Mouse (Mus musculus) testis, adult 2 months (tissue): ENCODE measurements at regions not wholly inside any gene's neighbourhood (a gene's known extent, or its start where the extent isn't known, plus 50 kb on each side); places are given as distances from the start of the nearest gene placed in this dataset.

Source experiments
- H3K27ac ChIP-seq: fragments of 200-500 bp; 2 replicates; pipeline ENCODE4 v1.5.1; 2012; ENCODE audit warnings: low read depth, low read length; ENCODE audit not compliant: control insufficient read depth, insufficient read depth
- H3K27me3 ChIP-seq: fragments of 200-500 bp; 2 replicates; pipeline ENCODE4 v1.6.1; 2012; ENCODE audit warnings: mild to moderate bottlenecking, low read length, moderate library complexity; ENCODE audit not compliant: control insufficient read depth, insufficient read depth
- H3K36me3 ChIP-seq: fragments of 200-500 bp; 2 replicates; pipeline ENCODE4 v1.6.1; 2012; ENCODE audit warnings: mild to moderate bottlenecking, low read length; ENCODE audit not compliant: control insufficient read depth, insufficient read depth
- H3K4me1 ChIP-seq: fragments of 200-500 bp; 2 replicates; pipeline ENCODE4 v1.6.1; 2012; ENCODE audit warnings: low read length; ENCODE audit not compliant: control insufficient read depth, insufficient read depth
- H3K4me3 ChIP-seq: fragments of 200-500 bp; 2 replicates; pipeline ENCODE4 v1.5.1; 2012; ENCODE audit warnings: low read depth, mild to moderate bottlenecking, low read length, moderate library complexity, mixed read lengths; ENCODE audit not compliant: control insufficient read depth
- CTCF ChIP-seq: fragments of 200-500 bp; IDR thresholded peaks from 2 replicates; pipeline ENCODE4 v1.5.1; 2012; ENCODE audit warnings: low read depth, mild to moderate bottlenecking, inconsistent platforms, low read length, moderate library complexity; ENCODE audit not compliant: control insufficient read depth, insufficient read depth, insufficient replicate concordance
- POLR2A ChIP-seq: fragments of 200-500 bp; IDR thresholded peaks from 2 replicates; pipeline ENCODE4 v1.6.1; 2012; ENCODE audit warnings: low read depth, mild to moderate bottlenecking, inconsistent platforms, low read length, moderate library complexity; ENCODE audit not compliant: control insufficient read depth

DNA sequence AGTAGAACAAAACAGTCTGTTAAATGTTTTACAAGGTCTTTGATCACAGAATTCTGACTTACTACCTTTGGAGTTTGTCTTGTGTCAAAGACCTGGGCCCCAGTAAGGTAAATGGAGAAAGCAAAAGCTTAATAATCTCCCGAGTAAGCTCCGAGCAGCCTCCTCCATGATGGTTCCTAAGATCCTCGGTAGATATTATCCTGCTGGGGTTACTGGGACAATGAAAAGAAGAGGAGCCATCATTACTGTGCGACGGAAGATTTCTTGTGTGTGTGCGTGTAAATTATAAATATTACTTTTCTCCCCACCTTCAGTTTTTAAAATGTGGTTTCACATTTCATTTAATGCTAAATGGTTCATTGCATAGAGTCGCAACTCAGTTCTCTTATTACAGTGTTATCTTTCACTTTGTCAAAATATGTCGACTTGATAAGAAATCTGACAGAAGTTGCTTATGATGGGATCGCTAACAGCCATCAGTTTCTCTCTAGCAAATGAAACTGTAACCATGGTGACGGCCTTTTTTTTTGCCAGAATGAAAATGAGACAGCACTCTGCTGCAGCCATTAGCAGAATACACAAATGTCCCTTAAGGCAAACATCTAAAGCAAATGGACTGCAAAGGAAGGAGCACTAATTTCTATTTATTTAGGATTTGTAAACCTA lies 658.2 kb downstream of the Car8 start:
- Histone ChIP-seq H3K27me3 (no peaks in the 10 kb centered on the region), H3K4me1 (no peaks in the 10 kb centered on the region), H3K4me3 (no peak overlapping the region), H3K36me3 (no peaks in the 10 kb centered on the region), H3K27ac (no peak overlapping the region)
- TF ChIP-seq POLR2A = no peak
- no peak for TF ChIP-seq CTCF

DNA sequence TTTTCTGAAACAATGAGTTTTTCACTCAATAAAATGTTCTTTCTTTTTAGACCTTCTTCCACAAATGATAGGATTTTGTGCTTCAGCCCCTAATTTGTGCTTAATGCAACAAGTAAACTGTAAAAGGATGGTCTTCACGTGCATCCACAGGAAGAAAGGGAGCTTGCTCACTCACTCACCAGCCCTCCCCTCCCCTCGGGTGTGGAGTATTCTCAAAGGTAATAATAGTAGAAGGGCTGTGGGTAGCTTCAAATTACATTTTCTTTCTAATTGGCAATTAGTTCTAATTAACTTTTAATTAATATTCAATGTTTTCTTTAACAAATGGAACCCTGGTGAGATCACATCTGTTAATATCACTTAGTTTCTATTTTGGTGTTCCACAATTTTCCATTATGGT lies 664.8 kb downstream of the Car8 start:
- Histone ChIP-seq H3K4me1 (no peaks in the 10 kb centered on the region), H3K27ac (no peak overlapping the region), H3K4me3 (no peak overlapping the region), H3K27me3 (no peaks in the 10 kb centered on the region), H3K36me3 (no peaks in the 10 kb centered on the region)
- no peak for TF ChIP-seq POLR2A
- no peak for TF ChIP-seq CTCF

DNA sequence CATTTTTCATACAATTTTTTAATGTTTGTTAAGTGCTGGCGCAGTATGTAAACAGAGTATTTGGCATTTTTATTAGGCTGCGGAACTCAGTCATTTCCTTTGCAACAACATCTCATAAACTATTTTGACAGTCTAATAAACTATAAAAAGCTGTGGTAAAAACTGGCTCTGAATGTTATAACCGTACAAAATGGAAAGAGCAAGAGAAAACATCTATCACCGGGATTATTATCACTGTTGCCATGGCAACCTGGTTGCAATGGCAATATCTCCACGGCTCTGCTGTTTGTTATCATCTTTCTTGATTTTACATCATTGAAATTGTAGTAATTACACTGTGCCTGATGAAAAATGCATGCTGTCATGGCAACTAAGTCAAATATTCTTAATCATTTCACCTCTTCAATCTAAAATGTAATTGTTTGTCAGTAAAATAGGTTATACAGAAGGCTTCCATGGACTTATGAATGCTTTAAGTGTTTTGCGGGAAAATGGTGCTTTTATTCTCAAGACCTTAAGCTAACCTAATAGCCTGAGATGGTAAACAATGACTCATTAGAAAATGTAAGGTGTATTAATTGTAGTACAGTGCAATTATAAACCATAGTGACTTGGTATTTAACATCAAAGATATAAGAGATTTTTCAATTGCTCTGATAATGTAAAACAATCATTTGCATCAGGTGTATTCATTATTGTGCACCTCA lies 671.0 kb downstream of the Car8 start:
- TF ChIP-seq POLR2A = no peak
- no peak for TF ChIP-seq CTCF
- Histone ChIP-seq H3K4me1 (no peaks in the 10 kb centered on the region), H3K27me3 (no peaks in the 10 kb centered on the region), H3K36me3 (no peaks in the 10 kb centered on the region), H3K27ac (no peak overlapping the region), H3K4me3 (no peak overlapping the region)

DNA sequence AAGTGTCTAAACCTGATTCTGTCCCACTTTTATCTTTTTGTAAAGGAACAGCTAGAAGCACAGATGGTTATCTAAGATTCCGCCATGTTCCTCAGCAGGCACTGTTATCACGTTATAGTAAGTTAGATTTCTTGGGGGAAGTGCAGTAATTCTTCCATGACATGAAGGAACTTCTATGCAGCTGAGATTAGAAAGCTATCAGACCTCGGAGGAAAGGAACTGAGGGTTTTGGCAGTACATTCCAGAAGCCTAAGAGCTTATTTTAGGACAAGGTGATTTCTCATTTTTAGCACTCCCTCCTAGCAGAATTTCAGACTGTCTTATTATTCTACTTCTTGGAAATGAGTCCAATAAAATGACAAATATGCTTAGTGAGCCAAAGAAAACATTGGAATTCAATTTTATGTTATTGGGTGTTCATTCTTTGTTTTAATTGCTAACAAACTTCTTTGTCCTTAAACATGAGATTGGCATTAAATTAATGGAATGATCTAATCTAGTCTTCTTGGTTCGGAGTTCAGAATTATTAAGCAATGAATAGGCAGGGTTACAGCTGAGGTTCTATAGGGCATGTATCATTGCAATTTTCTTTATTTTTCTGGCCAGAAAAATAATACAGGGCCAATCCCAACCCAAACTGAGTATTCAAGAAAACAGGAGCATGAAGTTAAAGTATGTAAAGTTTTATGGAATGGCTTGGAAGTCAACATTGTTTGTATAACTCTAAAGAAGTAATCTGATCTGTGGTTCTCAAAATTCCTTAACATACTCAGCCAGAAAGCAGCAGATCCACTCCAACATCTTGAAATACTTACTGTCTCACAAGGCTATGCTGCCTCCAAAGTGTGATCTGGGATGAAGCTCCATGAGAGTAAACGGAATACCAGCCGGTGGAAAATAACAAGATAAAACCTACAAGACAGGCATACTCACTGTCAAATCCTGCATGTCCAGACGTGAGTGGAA lies 678.7 kb downstream of the Car8 start:
- TF ChIP-seq POLR2A = no peak
- no peak for TF ChIP-seq CTCF
- H3K36me3 ChIP-seq = no peaks in the 10 kb centered on the region
- no peak overlapping the region for H3K27ac ChIP-seq
- H3K4me1 ChIP-seq = no peaks in the 10 kb centered on the region
- H3K27me3 ChIP-seq = no peaks in the 10 kb centered on the region
- no peak overlapping the region for H3K4me3 ChIP-seq

DNA sequence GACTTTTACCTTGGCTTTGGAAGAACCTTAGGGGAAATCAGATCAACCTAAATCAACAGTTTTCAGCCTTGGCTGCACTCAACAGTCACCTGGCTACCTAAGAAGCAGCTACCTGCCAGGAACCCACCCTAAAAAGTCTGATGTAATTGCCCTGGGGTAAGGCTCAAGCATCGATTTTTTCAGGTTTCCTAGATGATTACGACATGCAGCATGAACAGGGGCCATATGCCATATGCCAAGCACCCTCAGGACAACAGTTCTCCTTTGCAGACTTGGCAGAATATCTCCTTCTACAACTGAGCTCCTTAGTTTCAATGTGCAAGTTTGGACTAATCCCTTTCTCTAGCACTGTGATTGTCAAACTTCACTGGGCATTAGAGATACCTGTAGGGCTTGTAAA lies 680.1 kb downstream of the Car8 start:
- Histone ChIP-seq H3K27ac (no peak overlapping the region), H3K36me3 (no peaks in the 10 kb centered on the region), H3K4me1 (no peaks in the 10 kb centered on the region), H3K27me3 (no peaks in the 10 kb centered on the region), H3K4me3 (no peak overlapping the region)
- TF ChIP-seq POLR2A (no peak), CTCF (no peak)

- H3K36me3 ChIP-seq = no peaks in the 10 kb centered on the region
- no peak overlapping the region for H3K27ac ChIP-seq
- H3K4me3 ChIP-seq = no peak overlapping the region
- H3K4me1 ChIP-seq = no peaks in the 10 kb centered on the region
- TF ChIP-seq POLR2A = no peak
- no peak for TF ChIP-seq CTCF
- H3K27me3 ChIP-seq = no peaks in the 10 kb centered on the region
Measured at GRCm38 (mm10) chr4:7534301-7534700, 704.5 kb downstream of the Car8 start.

DNA sequence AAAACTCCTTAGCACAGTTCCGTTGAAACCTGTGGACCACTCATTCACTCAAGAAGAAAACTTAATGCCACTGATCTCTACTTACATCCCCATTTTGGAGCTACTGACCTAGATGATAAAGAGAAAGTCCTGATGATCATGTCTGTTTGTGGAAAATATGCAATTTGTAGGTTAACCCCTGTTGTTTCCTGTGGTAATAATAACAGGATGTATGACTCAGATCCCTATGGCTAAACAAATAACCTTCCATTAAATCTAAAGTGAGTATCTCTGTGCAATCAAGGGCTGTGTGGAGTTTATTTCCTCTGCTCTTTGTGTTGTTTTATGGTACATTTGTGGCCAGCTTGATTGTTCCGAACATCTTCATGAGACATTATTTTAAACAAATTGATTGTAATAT lies 711.1 kb downstream of the Car8 start:
- Histone ChIP-seq H3K36me3 (no peaks in the 10 kb centered on the region), H3K27ac (no peak overlapping the region), H3K27me3 (no peaks in the 10 kb centered on the region), H3K4me3 (no peak overlapping the region), H3K4me1 (no peaks in the 10 kb centered on the region)
- no peak for TF ChIP-seq POLR2A
- TF ChIP-seq CTCF = no peak
